Mouse (Mus musculus) left cerebral cortex, adult 2 months (tissue): ENCODE data around the gene Pnkp. TPM values are rescaled to one million over a fixed set of nuclear protein-coding genes. Genes with fewer than 3 reads are reported as not detected.

ENCODE experiments used
- DNase-seq, 2 experiments: peaks; one replicate each; pipeline ENCODE4 v3.0.0; 2021 to 2022; ENCODE audit warnings: low spot score in 2 of 2, mixed read lengths in 1 of 2; ENCODE audit errors: extremely low spot score in 1 of 2
- H3K27ac ChIP-seq: fragments of 200-600 bp; 2 replicates; pipeline ENCODE4 v1.8.1; 2022
- H3K4me3 ChIP-seq: fragments of 200-600 bp; 2 replicates; pipeline ENCODE4 v1.8.1; 2022
- CTCF ChIP-seq: fragments of 200-600 bp; IDR thresholded peaks from 2 replicates; pipeline ENCODE4 v1.8.1; 2022; ENCODE audit warnings: antibody characterized with exemption, mild to moderate bottlenecking, moderate library complexity
- intact Hi-C: fragments of 180-260 bp; cut with DNase I; formaldehyde crosslinking; loops from one replicate; pipeline ENCODE4 v1.15.1; 2025
- microRNA-seq, 2 experiments: library from miRNA; unstranded; fragments of <30 nt; microRNA quantifications; one replicate each; pipeline ENCODE4 v1.2.0; 2021
- total RNA-seq, 2 experiments: library from RNA; stranded (reverse); gene quantifications; 2 replicates each; pipeline ENCODE4 v1.2.3; 2021

Gene Pnkp
- total RNA-seq, 2 experiments from 2014 or later = 27.4 to 31.2 TPM

DNA sequence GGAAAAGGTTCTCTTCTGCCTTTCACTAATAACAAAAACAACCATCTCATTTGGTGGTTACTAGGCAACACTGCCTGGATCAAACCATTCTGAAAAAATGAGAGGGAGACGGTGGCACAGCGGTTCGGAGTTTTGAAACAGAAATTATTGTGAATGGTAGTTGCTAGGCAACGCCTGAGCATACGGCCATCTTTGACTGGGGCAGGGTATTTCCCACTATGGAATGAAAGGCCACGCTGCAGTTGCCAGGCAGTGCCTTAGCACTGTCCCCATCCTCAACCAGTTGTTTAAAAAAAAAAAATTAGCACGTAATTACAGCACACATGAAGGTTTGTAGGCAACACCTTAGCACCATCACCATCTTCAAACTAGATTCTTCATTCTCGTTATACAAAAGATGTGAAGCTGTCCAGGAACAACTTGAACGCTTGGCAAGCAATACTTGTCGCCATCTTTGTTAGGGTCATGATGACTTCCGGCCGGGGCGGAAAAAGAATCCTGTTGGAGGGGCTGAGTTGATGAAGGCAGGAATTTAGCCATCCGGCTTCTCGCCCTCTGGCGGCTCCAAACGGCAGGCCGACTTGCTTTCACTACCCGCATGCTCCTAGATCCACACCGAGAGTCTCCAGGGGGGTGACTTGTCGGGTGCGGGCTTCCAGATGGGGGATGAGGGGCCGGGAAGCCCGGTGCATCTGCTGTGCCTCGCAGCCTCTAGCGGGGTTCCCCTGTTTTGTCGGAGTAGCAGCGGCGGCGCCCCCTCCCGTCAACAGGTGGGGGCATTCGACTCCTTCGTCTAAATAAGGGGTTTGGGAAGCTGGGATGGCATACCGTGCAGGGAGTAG is 38.9 kb downstream of the Pnkp start, which contains the start of gene Fuz:
Gene Fuz (plus strand): TSS at position 487 of the 842 bp plus-strand sequence.
- DNase-seq = peak; percentile 86 to 90
- Histone ChIP-seq H3K27ac (peak within 1 kb of the TSS; percentile 93), H3K4me3 (peak within 1 kb of the TSS; percentile 59)
- TF ChIP-seq CTCF = peak; percentile 76
- intact Hi-C loops = loop anchor here (1.0 kb wide), 1 partner anchor 27 kb away; the partner anchor contains the start of gene Ptov1

DNA sequence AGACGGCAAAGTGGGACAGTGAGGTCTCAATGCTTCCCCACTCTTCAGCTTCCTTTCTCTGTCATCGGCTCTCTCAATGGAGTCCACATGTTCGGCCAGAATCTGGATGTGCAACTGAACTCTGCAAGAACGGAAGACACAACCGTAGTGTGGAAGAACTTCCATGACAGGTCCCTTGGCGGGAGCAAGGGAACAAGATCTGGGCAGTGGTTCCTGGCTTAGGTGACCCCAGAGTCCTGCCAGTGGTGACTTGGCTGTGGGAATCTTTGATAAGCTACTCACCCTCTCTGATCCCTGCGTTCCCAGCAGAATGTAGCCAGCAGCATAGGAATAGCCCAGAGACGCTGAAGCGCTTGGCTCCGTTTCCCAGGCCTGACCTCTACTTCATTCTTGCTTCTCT is 39.6 kb downstream of the Pnkp start:
- no peak for DNase-seq
- intact Hi-C loops = loop anchor here (1.0 kb wide), 1 partner anchor 27 kb away; the partner anchor contains the start of gene Ptov1
- TF ChIP-seq CTCF = no peak
- Histone ChIP-seq H3K27ac (peak overlapping the region; percentile 93), H3K4me3 (peak overlapping the region; percentile 59)

DNA sequence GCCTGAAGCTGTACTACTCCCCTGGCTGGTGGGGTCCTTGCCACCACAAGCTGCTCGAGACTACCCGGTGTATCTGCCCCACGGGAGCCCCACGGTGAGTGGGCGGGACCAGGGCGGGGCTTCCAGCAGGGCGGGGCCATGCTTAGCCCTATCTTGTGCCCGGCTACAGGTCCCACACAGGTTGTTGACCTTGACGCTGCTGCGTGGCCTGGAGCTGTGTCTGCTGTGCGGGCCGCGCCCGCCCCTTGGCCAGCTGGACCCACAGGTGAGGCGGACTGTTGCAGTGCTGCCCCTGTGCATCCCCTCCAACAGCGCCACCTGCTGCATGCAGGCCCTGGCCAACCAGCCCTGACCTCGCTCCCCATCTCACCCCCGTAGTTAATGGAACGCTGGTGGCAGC is 41.7 kb downstream of the Pnkp start:
- no peak overlapping the region; the same call in 1 of the 2 replicates for H3K27ac ChIP-seq
- peak; percentile 27 for TF ChIP-seq CTCF
- no peak for DNase-seq
- H3K4me3 ChIP-seq = no peak overlapping the region
- intact Hi-C loops = no loop called here

DNA sequence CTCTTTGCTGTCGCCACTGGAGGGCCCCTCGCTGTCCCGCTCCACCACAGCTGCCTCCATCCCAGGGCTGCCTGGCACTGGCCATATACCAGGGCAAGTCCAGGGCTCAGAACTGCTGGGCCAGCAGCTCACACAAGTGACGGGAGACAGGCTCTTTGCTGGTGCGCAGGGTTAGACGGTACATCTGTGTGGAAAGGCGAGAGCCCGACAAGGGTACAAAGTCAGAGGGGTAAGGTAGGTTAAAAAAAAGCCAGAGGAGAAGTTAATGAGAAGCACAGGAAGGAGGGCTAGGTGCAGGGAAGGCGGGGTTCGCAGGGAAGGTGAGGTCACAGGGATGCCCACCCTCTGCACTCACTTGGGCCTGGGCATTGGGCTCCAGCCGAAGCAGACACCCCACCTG is 43.7 kb downstream of the Pnkp start:
- no peak for TF ChIP-seq CTCF
- intact Hi-C loops = loop anchor here (5.0 kb wide), 1 partner anchor 57 kb away; no protein-coding TSS in a partner anchor
- no peak overlapping the region for H3K4me3 ChIP-seq
- no peak for DNase-seq
- H3K27ac ChIP-seq = peak overlapping the region; percentile 61

DNA sequence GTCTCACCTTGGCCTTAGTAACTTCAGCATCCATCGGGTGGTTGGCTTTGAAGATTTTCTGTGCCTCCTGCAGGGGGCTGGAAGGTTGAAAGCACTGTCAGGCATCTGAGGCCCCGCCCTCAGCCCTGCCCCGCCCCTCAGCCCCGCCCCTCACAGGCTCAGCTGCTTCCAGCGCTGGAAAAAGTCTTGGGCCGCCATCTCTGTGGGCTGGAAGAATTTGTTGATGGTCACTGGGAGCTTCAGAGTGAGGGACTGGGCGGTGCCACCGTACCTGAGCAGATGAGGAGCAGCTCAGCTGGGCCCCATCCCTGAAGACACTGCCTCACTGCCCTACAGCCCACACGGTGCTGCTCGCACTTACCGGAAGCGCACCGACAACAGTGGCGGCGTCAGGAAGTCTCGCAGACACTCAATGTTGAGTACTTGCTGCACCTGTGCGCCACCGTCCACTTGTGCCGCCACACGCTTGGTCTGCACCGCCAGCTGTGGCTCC is 44.3 kb downstream of the Pnkp start:
- peak; percentile 28 for TF ChIP-seq CTCF
- Histone ChIP-seq H3K27ac (peak overlapping the region; percentile 61), H3K4me3 (no peak overlapping the region)
- intact Hi-C loops = loop anchor here (5.0 kb wide), 1 partner anchor 56 kb away; no protein-coding TSS in a partner anchor
- DNase-seq = no peak

DNA sequence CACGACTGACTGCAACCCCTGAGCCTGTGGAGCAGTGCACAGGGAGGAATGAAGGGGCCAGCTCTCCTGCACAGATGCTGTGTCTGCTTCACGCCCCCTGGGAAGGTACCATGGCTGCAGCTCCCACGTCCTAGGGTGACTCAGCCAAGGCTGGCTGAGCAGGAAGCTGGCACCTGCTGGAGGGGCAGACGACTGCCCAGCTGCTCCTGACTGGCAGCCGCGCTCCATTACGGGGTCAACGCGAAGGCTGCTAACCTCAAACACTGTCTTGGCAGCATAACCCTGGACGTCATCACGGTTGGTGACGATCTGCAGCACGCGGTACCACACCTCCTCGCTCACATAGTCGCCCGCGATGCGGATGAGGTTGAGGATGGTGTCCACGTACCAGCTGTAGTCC is 48.5 kb downstream of the Pnkp start:
- peak in 1 of 2 experiments; percentile 68 for DNase-seq
- peak overlapping the region; percentile 70 for H3K27ac ChIP-seq
- no peak for TF ChIP-seq CTCF
- H3K4me3 ChIP-seq = no peak overlapping the region
- intact Hi-C loops = no loop called here

DNA sequence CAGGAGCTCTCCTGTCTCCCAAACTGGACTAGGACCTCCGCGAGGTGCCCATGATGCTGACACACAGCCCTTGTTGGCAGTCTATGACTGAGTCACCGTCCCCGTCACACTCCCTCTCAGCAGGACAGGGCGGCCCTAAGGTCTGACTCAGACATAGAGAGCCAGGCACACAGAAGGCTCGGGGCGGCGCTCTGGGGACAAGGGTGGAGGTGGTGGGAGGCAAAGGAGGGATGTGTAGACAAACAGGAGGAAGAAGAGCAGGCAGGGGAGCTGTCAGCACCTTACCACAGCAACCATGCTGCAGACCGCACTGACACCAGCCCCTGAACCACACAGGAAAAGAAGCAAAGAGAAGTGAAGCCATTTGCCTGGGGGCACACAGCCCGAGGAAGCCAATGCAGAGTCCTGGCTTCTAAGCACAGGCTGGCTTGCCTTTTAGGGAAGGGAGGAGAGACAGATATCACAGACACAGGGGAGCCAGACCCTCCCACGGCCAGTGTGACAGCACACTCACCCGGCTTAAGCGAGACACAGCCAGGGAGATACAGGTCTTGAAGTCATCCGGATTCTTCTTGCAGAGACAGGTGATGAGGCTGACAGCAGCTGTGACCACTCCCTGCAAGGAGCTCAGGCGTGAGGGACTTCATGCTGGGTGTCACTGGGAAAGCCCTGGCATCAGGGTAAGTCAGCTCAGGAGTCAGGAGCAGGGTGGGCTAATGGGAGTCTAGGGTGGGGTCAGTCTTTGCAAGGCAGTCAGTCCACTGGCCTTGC is 52.0 kb downstream of the Pnkp start:
- intact Hi-C loops = no loop called here
- peak overlapping the region; percentile 64 for H3K27ac ChIP-seq
- DNase-seq = no peak

More for the DNA sequence above, 52.0 kb downstream of the Pnkp start:
- TF ChIP-seq CTCF = no peak
- no peak overlapping the region for H3K4me3 ChIP-seq

Small RNA genes lying within 50 kb of the gene (microRNA-seq; reads per million reads assigned to microRNA genes)
- 0 to 0.49 reads per million in 2 experiments for gene Mir707

Other genes with a start within 250 kb of the Pnkp start
- gene Myh14, start 186.3 kb upstream of the Pnkp start, total RNA-seq = 10 to 100 TPM; 21.1 to 21.4 TPM
- gene Izumo2, start 148.4 kb upstream of the Pnkp start, total RNA-seq = not detected
- gene Vrk3, start 108.7 kb upstream of the Pnkp start, total RNA-seq = 10 to 100 TPM; 27.0 to 30.6 TPM
- under 1 TPM; 0.18 to 0.44 TPM for gene Zfp473, start 106.1 kb upstream of the Pnkp start, total RNA-seq
- 10 to 100 TPM; 31.9 to 32.2 TPM for gene Nup62, start 41.1 kb upstream of the Pnkp start, total RNA-seq
- 1 to 10 TPM; 1.8 to 2.0 TPM for gene Il4i1, start 40.8 kb upstream of the Pnkp start, total RNA-seq
- gene Atf5, start 40.5 kb upstream of the Pnkp start, total RNA-seq = 10 to 100 TPM; 23.1 to 23.4 TPM
- 10 to 100 TPM; 69.7 to 77.0 TPM for gene Akt1s1, start 8.1 kb upstream of the Pnkp start, total RNA-seq
- gene Tbc1d17, start 8.1 kb upstream of the Pnkp start, total RNA-seq = 10 to 100 TPM; 64.4 to 67.5 TPM
- 100 to 1,000 TPM; 273 to 290 TPM for gene Ptov1, start 12.6 kb downstream of the Pnkp start, total RNA-seq
- 10 to 100 TPM; 96.1 to 98.5 TPM for gene Med25, start 35.6 kb downstream of the Pnkp start, total RNA-seq
- 10 to 100 TPM; 23.4 to 24.1 TPM for gene Fuz, start 38.9 kb downstream of the Pnkp start, total RNA-seq
- 100 to 1,000 TPM; 327 to 331 TPM for gene Ap2a1, start 72.4 kb downstream of the Pnkp start, total RNA-seq
- 1 to 10 TPM; 2.8 to 3.0 TPM for gene Tsks, start 86.1 kb downstream of the Pnkp start, total RNA-seq
- 100 to 1,000 TPM in 1 of 2 experiments, 10 to 100 TPM in 1; 97.9 to 102 TPM for gene Cpt1c, start 117.7 kb downstream of the Pnkp start, total RNA-seq
- 100 to 1,000 TPM; 143 to 150 TPM for gene Prmt1, start 129.4 kb downstream of the Pnkp start, total RNA-seq
- gene Irf3, start 140.5 kb downstream of the Pnkp start, total RNA-seq = 10 to 100 TPM; 36.4 to 36.9 TPM
- gene Bcl2l12, start 141.6 kb downstream of the Pnkp start, total RNA-seq = 1 to 10 TPM; 3.0 to 3.8 TPM
- 100 to 1,000 TPM; 170 to 181 TPM for gene Scaf1, start 159.2 kb downstream of the Pnkp start, total RNA-seq
- 10 to 100 TPM; 11.8 to 12.2 TPM for gene Rras, start 160.8 kb downstream of the Pnkp start, total RNA-seq
- 10 to 100 TPM; 70.0 to 73.4 TPM for gene Prr12, start 195.7 kb downstream of the Pnkp start, total RNA-seq
- 10 to 100 TPM; 53.6 to 55.6 TPM for gene Nosip, start 205.3 kb downstream of the Pnkp start, total RNA-seq
- 10 to 100 TPM in 1 of 2 experiments, 1 to 10 TPM in 1; 9.0 to 10.4 TPM for gene Prrg2, start 205.5 kb downstream of the Pnkp start, total RNA-seq
- gene Rcn3, start 235.1 kb downstream of the Pnkp start, total RNA-seq = 1 to 10 TPM; 4.9 to 5.6 TPM
- 10 to 100 TPM; 16.7 to 23.4 TPM for gene Fcgrt, start 246.7 kb downstream of the Pnkp start, total RNA-seq